Mouse (Mus musculus): ENCODE measurements around the gene 4921536K21Rik.

DNA sequence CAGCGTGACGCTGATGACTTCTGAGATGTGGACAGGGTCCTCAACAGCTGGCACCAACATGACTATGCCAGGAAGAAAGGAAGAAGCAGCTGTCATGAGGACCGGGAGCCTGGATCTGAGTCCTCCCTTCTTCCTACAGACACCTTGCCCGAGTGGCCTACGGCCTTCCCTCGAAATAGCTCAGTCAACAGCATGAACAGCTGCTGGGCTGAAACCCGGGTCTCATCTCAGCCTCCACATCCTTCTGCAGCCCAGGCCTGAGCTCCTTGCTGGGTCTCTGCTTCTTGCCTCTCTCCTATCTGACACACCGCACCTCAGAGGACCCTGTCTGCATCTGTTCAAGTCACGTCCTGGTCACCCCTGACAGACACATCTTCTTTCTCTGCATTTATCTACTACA is 27.2 kb upstream of the 4921536K21Rik start:
- TF ChIP-seq CTCF (conservative IDR thresholded peaks at IDR 0.05; ENCODE audit: low read length) (no peak), POU5F1 (IDR thresholded peaks at IDR 0.05; ENCODE audit: borderline replicate concordance, low read length) (no peak), NANOG (IDR thresholded peaks at IDR 0.05; ENCODE audit: borderline replicate concordance, low read length) (no peak)

Measured in E14TG2a.4 (cell line).